Mouse (Mus musculus): ENCODE results near the gene Itpr2.

DNA sequence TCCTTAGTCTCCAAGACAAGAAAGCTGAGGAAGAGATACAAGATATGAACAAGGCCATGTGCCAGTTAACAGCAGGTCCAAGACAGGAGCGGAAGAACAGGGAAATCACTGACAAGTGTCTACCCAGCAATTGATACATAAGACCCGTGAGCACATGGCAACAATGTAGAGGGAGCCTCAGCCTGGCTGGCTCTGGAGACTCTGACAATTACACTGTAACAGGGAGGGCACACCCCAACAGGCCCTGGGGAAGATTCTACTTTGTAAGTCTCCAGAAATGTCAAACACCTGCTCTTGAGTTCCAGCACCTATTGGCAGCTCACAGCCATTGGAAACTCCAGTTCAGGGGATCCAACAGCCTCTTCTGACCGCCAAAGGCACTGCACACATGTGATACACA is 3.6 kb downstream of the Itpr2 start:
- TF ChIP-seq CTCF (IDR thresholded peaks at IDR 0.05; ENCODE audit: control insufficient read depth, insufficient read depth, low read length) = no peak
- no peak for TF ChIP-seq POLR2A (IDR thresholded peaks at IDR 0.05; ENCODE audit: borderline replicate concordance, control insufficient read depth, low read depth, low read length)

All from bone marrow, adult 2 months (tissue).